Mouse (Mus musculus) ovary, postnatal 36 days (tissue): ENCODE results near the gene Sipa1l3.

Source experiments
- DNase-seq: peaks from one replicate; pipeline ENCODE4 v3.0.0; 2022; ENCODE audit warnings: low spot score, mixed read lengths

Gene Sipa1l3

DNA sequence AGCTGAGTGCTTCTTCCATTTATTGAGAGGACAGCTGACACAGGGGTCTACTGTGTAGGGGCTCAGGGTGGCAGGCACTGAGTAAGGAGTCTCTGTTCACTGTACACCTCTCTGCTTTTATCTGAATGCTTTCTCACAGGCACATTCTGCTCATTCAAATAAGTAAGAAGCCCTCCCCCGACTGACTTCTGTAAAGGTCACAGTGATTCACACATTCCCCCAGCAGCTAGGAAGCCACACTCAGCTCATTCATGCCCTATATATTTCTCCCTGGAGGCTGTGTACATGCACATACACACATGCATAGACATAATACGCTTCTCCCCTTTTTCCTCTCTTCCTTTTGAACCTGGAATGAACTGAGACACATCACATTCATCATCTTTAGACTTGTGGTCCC is 74.4 kb downstream of the Sipa1l3 start:
- no peak for DNase-seq

DNA sequence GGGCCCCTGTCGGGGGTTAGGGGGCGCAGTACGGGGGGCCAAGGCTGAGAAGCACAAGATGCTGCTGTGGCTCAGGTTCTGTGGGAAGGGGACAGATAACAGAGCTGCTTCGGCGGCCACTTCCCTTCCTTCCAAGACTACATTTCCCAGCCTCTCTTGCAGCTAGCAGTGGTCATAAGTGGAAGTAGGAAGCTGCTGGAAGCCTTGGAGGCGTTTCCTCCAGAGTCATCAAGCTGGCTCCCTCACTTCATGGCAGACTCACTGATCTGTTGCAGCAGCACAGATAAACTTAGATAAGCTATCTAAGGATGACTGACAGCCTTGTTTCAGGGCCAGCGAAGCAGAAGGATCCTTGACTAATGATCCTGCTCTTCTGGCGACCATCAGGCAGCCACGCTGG is 76.6 kb downstream of the Sipa1l3 start:
- no peak for DNase-seq

DNA sequence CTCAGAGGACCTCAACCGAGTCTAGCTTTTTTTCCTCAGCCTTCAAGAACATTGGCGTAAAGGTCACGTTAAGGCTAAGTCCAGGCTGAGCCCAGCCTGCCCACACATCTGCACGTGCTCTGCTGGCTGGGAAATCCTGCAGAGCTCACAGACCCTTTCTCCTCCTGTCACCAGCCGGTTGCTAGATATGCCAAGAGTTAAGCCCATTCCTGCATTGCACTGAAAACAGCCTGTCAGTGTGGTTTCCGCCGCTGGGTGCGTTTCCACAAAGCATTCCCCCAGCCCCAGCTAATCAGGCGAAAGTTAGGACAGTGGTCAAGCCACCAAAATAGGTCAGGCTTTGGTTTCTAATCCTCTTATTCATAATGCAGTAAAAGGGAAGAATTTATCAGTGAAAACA is 77.3 kb downstream of the Sipa1l3 start:
- DNase-seq = no peak

DNA sequence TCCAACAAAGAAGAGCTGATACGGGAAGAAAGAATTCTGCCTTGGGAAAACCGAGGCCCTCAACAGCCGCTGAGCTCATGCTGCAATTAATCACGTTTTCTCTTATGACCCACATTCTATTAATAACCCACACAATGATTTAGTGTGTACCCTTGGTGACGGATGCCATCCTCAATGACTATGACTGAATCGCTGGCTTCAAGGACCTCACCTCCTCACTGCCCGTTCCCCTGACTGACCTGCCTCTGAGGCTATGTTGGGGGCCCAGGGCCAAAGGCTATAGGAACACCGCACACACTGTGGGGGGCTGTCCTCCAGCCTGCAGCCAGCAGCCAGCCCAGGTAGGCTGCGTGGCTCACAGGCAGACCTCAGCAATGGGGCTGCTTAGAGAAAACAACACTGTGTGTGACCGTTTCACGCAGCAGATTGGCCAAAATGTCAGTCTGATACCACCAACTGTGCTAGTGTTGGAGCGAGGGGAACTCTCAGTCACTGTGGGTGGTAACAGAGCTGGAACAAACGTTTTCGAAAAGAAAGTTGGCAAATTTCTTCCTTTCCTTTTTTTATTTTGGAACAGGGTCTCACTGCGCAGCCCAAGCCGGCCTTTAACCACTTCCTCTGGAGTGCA is 79.7 kb downstream of the Sipa1l3 start:
- DNase-seq = no peak

DNA sequence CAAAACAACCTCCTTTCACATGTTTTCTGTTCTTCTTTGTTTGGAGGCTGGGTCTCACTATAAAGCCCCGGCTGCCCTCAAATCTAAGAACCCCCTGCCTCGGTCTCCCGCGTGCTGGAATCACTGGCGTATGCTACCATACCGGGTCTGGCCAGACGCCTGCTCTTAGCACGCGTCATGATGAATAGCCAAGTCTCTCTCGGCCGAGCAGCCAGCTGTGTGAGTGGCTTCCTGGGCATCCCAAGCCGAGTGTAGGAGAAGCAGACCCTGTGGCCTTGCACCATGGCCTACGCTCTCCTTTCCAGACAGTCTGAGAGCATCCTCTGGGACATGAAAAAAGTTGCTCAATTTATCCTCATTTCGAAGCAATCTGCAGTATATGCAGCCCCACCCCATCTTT is 80.2 kb downstream of the Sipa1l3 start:
- no peak for DNase-seq

DNA sequence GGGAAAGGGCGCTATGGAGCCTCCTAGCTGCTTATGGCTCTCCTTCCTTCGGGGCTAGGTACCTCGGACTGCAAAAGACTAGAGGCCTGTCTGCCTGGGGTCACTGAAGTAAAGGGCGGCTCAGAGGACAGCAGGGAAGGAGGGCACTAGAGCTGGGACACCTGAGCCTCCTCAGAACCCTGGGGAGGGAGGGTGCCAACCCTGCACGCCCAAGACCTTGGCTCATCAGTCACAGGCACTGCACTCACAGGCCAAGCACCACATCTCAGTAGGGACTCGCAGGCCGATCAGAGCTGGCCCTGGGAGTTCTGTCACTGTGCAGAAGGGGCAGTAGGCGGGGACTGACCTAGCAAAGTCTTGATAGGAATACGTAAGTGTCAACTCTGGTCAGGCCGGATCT is 81.4 kb downstream of the Sipa1l3 start:
- no peak for DNase-seq

DNA sequence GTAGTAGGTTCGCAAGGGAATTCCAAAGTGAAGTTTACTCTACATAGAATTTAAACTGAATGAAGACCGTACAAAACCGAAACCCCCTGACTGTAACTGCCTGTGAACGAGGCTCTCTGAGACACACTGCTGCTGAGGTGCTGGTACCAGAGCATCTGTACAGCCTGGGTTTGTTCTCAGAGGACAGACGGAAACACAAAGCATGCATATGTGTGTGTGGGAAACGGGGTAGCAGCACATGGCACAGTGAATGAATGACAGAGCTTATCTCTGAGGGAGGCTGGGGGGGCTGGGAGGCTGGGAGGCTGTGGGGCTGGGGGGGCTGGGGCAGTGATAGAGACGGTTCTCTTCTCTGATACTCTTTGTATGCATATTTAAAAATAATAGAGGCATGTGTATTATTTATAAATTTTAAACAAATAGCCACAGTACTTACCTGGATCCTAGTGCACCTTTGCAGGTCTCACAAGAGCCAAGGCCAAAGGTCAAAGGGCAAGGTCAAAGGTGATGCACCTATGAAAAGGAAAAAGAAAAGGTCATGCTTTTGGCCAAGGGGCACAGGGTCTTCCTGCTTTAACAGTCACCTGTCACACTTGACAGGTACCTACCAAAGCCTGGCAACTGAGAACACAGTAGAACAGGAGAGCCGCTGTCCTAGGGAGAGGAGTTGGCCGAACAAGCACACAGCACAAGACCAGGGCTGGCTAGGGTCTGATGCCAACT is 84.0 kb downstream of the Sipa1l3 start:
- DNase-seq = no peak

DNA sequence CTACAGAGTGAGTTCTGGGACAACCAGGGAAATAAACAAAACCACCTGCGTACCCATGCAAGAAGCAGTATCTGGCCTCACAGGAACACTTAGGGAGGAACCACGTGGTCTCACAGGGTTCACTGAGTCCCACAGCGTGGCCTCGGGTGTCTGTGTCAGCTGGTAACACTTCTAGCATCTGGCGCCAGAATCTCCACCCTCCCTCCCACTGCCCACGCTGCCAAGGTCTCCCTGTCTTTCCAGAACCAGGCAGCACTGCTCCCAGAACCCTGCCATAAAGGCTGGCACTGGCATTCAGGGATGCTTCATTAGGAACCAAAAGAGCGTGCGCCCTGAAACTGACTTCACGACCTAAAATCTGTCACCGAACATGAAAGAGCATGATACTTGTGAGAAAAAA is 84.7 kb downstream of the Sipa1l3 start:
- peak; percentile 38 for DNase-seq

DNA sequence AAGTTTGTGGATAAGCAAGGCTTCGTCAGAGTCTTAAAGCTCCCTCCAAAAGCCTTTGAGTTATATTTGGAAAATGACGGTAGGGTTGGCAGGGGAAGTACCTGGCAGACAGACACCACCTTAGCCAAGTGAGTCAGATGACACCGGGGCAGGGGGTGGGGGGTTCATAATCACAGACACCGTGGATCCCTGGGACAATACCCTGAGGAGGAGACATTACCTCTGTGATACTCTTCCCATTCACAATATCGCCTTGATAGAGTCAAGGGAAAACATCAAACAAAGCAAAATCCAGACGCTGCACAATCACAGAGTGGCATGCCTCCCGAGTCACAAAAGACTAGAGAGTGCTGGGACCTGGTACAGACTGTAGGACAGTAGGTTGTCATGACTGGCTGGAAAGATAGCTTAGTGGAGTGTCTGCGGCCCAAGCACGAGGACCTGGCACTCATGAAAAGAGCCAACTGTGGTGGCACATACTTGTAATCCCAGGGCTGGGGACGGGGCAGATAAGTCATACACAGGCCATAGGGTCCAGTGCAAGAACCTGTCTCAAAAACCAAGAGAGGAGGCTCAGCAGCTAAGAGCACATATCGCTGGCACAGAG is 85.4 kb downstream of the Sipa1l3 start:
- DNase-seq = no peak

DNA sequence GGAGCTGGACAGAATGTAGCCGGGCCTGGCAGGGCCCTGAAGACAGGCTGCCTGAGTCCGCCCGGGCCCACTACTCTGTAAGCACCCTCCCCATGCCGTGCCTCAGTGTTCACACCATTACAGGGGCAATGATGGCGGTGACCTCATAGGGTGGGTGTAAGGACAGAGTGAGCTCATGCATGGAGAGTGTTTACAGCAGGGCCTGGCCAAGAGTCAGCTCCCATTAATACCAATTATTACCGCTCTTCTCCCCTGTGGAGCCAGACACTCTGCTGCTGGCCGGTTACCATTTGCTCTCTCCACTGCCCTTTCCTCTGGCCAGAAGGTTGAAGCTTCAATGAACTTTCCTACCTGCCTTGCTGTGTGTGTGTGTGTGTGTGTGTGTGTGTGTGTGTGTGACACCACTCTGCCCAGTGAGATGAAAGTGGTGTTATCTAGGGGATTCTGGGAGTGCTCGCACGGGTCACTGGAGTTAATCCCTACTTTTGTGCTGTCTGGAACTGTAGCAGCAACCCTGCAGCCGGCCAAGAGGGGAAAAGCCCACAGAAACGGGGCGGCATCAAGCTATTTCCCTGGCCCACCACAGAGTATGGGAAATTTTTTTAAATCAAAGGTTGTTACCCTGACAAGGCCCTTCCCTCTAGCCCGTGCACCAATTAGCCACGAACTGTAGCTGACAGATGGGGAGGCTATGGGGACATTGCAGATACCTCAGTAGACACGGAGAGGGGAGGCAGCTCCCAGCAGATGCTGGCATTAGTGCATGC is 86.1 kb downstream of the Sipa1l3 start:
- DNase-seq = no peak

DNA sequence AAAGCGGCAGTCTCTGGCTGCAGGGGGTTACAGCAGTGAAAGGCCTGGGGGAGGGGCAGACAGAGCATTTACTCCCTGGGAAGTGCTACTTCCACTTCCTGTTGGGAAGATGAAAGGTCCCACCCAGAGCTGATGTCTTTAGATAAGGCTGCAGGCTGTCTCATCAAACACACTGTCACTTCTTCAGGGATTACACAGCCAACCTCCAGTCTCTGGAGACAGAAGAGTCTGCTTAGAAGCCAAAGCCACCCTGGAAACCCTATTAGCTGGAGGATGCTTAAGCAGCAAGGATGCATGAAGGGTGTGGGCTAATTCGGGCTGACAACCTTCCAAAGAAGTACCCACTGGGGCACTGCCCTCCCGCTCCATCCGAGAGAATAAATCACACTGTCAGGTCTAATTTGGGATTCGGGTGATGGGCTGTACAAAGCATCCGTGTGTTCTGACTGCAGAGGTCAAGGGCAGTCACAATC is 87.7 kb downstream of the Sipa1l3 start:
- no peak for DNase-seq

DNA sequence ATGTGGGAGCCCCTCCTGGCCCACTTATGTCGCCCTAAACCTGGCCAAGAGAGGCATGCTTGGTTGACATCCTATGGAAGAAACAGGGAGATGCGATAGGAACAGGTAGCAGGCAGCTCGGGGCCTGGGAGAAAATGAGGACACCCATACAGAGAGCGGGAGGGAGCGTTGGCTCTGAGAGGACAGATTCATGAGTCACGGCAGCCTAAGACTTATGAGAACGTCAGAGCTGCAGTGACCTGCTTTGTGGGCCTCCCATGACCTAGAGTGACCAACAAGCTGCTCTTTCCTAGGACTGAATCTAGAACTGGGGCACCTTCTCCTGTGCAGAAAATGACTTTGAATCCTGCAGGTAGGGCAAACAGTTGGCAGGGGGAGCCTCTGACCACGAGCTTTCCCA is 92.4 kb downstream of the Sipa1l3 start:
- DNase-seq = no peak

DNA sequence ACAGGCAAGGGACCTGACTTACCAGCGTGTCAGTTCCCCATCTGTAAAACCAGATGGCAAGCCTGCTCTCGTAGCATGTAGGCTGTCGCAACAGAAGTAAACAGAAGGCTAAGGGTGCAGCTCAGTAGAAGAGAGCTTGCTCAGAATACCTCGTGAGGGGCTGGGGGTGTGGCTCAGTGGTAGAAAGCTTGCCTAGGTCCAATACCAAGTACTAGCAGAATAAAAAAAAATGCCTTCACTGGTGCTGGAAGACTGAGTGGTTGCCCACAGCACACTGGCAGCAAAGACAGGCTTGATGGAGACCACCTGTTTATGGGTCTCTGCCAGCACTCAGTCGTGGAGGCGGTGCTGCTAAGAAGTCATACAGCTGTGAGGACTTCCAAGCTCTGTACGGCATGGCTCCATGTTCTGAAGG is 93.0 kb downstream of the Sipa1l3 start:
- DNase-seq = no peak

DNA sequence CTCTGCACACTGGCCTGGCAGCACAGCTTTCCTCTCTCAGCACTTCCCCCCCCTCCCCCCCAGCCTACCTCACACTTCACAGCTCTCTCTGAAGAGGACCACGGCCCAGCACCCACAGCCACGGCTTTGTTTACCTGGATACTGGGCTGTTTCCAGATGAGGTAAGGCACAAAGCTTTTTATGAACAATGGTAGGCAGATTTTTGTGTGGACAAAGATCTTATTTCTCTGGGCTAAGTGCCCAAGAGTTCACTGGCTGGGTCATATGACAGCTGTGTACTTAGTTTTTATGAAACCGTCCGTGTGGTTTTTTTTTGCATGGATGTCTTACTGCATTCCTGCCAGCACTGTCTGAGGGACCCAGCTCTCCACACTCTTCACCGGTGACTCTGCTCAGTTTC is 93.8 kb downstream of the Sipa1l3 start:
- no peak for DNase-seq

DNA sequence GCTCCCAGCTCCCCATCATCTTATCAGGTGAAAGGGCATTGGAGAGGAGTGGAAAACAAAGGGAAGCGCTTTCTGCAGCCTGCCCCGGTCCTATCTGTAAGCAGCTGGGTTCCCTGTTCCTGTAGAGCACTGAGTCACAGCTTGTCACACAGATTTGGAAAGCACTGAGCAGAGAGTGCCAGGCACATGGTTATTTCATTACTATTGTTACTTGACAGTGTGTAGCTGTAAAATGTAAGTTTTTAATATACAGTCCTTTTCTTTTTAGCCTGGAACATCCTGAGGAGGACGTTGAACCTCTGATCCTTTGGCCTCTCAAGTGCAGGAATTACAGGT is 96.6 kb downstream of the Sipa1l3 start:
- no peak for DNase-seq

DNA sequence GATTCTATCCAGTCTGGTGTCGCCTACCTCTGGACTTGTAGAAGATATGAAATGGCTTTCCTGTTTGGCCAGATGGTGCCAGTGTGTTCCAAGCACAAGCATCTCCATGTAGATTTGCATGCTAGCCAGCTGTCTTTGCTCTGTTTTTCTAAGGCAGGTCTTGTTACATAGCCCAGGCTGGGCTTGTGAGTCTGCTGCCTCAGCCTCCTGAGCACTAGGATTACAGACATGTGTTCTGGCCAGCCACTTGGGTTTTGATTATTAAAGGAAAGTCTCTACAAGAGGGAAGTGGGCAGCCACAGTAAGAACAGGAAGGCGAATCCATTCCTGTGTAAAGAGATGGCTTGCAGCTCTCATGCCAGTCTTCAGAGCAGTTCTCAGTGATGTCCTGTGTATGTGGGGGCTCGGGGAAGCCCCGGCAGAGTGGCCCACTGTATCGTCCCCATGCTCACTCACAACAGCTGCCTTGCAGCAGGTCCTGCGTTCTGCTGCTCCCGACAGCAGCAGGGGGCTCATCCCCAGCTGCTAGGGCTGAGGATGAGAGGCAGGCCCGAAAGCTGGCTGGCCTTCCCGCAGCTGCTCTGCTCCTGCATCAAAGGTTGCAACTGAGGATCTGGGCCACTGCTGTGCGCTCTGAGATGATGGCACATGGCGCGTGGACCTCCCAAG is 97.1 kb downstream of the Sipa1l3 start:
- DNase-seq = no peak

DNA sequence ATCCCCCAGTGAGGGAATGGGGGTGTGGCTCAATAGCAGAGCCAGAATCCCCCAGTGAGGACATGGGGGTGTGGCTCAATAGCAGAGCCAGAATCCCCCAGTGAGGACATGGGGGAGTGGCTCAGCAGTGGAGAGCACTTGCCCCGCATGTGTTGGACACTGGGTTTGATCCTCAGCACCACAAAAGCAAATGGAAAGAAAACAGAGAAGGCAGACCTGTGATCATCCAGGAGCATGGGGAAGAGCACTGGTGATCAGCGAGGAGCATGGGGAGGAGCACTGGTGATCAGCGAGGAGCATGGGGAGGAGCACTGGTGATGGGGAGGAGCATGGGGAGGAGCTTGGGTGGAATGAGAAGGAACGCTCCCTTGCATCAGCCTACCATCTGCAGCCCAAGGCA is 98.6 kb downstream of the Sipa1l3 start:
- no peak for DNase-seq

DNA sequence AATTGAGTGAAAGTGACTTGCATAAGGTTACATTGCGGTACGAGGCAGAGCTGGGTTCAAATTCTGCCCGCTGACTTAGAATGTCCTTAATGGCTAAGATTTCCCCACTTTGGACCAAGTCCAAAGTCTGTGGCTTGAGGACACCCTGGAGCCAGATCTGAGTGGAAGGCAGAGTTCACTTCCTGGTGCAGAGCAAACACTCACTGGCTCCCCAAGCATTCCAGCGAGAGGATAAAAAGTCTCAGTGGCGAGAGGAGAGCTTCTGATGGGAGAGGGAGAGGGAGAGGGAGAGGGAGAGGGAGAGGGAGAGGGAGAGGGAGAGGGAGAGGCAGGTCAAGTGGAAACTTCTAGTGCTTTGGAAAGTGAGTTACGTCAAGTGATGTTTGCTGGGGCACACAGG is 100.2 kb downstream of the Sipa1l3 start:
- no peak for DNase-seq

DNA sequence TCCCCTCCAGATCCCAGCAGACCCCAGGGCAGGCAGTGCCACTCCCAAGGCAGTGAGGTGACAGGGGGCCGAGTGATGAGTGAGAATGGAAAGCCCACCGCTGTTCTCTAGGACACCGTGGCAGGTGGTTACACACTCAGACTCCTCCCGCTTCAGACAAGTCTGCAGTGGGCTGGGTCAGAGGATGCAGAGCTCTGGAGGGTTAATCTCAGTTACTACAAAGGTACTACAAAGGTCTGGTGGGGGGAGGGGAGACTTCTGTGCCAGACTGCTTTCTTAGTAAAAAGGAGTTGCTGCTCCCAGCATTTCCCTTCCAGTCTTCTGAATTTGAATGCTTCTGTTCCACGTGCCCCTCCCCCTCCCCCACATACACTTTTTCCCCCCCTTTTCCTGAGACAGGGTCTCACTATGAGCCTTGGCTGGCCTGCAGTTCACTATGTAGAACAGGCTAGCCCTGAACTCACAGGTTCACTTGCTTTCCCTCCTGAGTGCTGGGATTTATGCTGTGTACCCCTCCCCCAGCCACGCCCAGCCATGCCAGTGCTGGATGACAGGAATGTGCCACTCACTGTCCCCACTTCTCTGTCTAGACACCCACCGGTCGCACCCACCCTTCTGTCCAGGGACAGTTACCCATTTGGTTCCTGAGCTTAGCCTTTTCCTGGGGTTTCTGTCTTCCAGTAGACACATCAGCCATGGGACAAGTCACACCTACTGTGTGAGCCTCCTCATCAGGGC is 100.9 kb downstream of the Sipa1l3 start:
- DNase-seq = no peak

DNA sequence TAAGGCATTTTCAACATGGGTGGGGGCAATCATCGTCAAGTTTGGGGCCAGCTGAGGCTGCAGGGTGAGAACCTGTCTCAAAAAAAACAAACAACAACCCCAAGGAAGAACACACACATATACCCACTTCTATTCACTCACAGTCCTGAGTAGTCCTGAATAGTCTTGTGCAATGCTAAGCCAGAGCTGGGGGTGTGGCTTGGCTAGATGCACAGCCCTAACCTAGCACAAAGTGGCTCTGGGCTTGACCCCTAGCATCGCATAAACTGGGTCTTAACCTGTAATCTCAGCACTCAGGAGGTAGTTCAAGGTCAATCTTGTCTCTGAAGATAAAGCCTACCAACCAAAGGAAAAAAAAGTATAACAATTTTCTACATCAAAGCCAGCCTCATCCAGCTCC is 101.5 kb downstream of the Sipa1l3 start:
- no peak for DNase-seq

DNA sequence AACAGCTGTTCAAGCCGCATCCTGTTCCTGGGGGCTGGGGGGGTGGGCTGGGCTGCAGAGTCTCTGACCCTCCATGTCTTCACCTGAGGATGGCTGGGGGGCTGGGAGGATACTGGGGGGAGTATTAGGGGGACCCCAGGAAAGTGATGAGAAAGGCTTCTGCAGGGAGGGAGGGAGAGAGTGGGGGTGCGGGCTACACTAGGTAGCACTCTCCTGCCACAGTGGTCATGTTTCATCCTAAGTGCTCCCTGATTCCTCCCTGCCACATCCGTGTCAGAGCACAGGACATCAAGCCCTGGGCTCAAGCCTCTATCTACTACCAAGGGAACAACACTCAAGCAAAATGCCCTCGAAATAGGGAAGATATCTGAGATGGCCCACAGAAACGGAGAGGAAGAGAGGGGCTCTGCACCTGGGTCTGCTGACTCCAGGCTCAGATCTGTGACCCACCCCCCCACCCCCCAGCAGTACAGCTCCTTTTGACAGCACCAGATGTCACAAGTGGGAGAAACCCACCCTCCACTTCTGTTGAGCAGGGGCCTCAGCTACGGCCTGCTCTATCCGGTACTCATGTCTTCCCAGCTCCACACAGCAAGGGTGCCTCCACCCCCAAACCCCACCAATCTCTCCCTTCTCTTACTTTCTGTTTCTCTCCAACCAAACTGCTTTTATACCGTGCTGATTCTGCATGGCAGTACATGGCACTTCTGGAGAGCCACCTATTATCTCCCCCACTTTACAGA is 106.4 kb downstream of the Sipa1l3 start:
- DNase-seq = no peak
